ENCODE assay signal across 9 mouse cellular contexts in genomic region chr17:5310425-5310888, GRCm38 (mm10).
DNase-seq lines count a peak whose midpoint lies in the region; ATAC-seq and TF ChIP-seq lines count a peak whose summit lies in the region.
"Had no signal": no experiment of that assay in that cellular context is flagged by ENCODE, and none has a peak within 500 bp of the region (broad histone marks: within the 10 kb centered on the region; RNA-seq: fewer than 3 reads in every experiment).

No protein-coding gene starts in this region.

- TF ChIP-seq EP300 in liver, postnatal 0 days (IDR thresholded peaks at IDR 0.05; ENCODE audit: low read depth): no peak

- H3K4me2 ChIP-seq in hindbrain, embryonic 16.5 days (ENCODE audit: low read length): no peak overlapping the region
- no peak overlapping the region for H3K4me2 ChIP-seq in midbrain, embryonic 14.5 days (ENCODE audit: low read length)
- H3K4me2 ChIP-seq in liver, postnatal 0 days (ENCODE audit: low read depth, low read length): no peak overlapping the region

- peak; percentile 27 for DNase-seq in kidney, adult 2 months
- DNase-seq in kidney, postnatal 10 days: no peak
- DNase-seq in brain, embryonic 14.5 days (ENCODE audit: low read depth): peak; percentile 92
- DNase-seq in midbrain, embryonic 14.5 days: peak; percentile 50
- DNase-seq in thymus, postnatal 4 days: no peak
- DNase-seq in B cell, adult 2 months: no peak
- no peak for DNase-seq in liver, postnatal 0 days
- DNase-seq: cerebellum, postnatal 10 days had no signal

- WGBS in kidney, adult 2 months: 60% methylated on average over 11 of the region's 11 CpGs
- 50% methylated on average over 11 of the region's 11 CpGs for WGBS in hindbrain, embryonic 16.5 days
- 67% methylated on average over 11 of the region's 11 CpGs for WGBS in midbrain, embryonic 14.5 days
- WGBS in liver, postnatal 0 days (ENCODE audit: insufficient replicate concordance): 68% methylated on average over 11 of the region's 11 CpGs

- H3K9ac ChIP-seq in hindbrain, embryonic 16.5 days (ENCODE audit: low read depth, low read length): no peak overlapping the region
- H3K9ac ChIP-seq in midbrain, embryonic 14.5 days (replicated peaks; ENCODE audit: low read length): no peak overlapping the region; the same call in 1 of the 2 replicates
- H3K9ac ChIP-seq in liver, postnatal 0 days (replicated peaks): no peak overlapping the region

- H3K27me3 ChIP-seq in kidney, adult 2 months (replicated peaks; ENCODE audit: control insufficient read depth, insufficient read depth, low read length): no peaks in the 10 kb centered on the region
- H3K27me3 ChIP-seq in hindbrain, embryonic 16.5 days (replicated peaks; ENCODE audit: control insufficient read depth, insufficient read depth, low read length): no peaks in the 10 kb centered on the region
- no peaks in the 10 kb centered on the region for H3K27me3 ChIP-seq in midbrain, embryonic 14.5 days (ENCODE audit: control insufficient read depth, insufficient read depth, low read length)
- no peaks in the 10 kb centered on the region for H3K27me3 ChIP-seq in liver, postnatal 0 days (ENCODE audit: insufficient read depth, low read length)

- H3K9me3 ChIP-seq in hindbrain, embryonic 16.5 days (ENCODE audit: control insufficient read depth, low read length): no peaks in the 10 kb centered on the region
- no peaks in the 10 kb centered on the region for H3K9me3 ChIP-seq in midbrain, embryonic 14.5 days (ENCODE audit: control insufficient read depth, low read length)
- H3K9me3 ChIP-seq in liver, postnatal 0 days (ENCODE audit: low read length): no peaks in the 10 kb centered on the region

- no peak overlapping the region for H3K27ac ChIP-seq in kidney, adult 2 months (ENCODE audit: insufficient read depth, low read depth, low read length)
- peak overlapping the region; percentile 13; the same call in 1 of the 2 replicates for H3K27ac ChIP-seq in hindbrain, embryonic 16.5 days (ENCODE audit: low read depth, low read length)
- peak overlapping the region; percentile 45; the same call in 1 of the 2 replicates for H3K27ac ChIP-seq in midbrain, embryonic 14.5 days (replicated peaks; ENCODE audit: low read depth, low read length)
- no peak overlapping the region for H3K27ac ChIP-seq in liver, postnatal 0 days (ENCODE audit: low read depth)

- H3K4me1 ChIP-seq in kidney, adult 2 months (ENCODE audit: control insufficient read depth, insufficient read depth, low read length): peaks cover 21% of the 10 kb centered on the region
- peaks cover 19% of the 10 kb centered on the region for H3K4me1 ChIP-seq in hindbrain, embryonic 16.5 days (ENCODE audit: control insufficient read depth, insufficient read depth, low read depth, low read length)
- H3K4me1 ChIP-seq in midbrain, embryonic 14.5 days (ENCODE audit: control insufficient read depth, insufficient read depth, low read length): peaks cover 3% of the 10 kb centered on the region; the same call in 1 of the 2 replicates
- no peaks in the 10 kb centered on the region; the same call in 1 of the 2 replicates for H3K4me1 ChIP-seq in liver, postnatal 0 days (ENCODE audit: insufficient read depth)

- no peak for TF ChIP-seq CTCF in kidney, adult 2 months (conservative IDR thresholded peaks at IDR 0.05; ENCODE audit: insufficient read depth, insufficient read length, low read depth, low read length)
- TF ChIP-seq CTCF in brain, embryonic 14.5 days (IDR thresholded peaks at IDR 0.05; ENCODE audit: borderline replicate concordance, extremely low read depth, insufficient read depth, insufficient read length): no peak
- no peak for TF ChIP-seq CTCF in liver, postnatal 0 days (IDR thresholded peaks at IDR 0.05; ENCODE audit: low read depth)

- H3K36me3 ChIP-seq in kidney, adult 2 months (ENCODE audit: control insufficient read depth, insufficient read depth, low read length): no peaks in the 10 kb centered on the region; the same call in 1 of the 2 replicates
- 0 out of 2 replicates have a peak, but pooled peaks cover 2% of the 10 kb centered on the region for H3K36me3 ChIP-seq in hindbrain, embryonic 16.5 days (ENCODE audit: control insufficient read depth, insufficient read depth, low read length)
- H3K36me3 ChIP-seq in midbrain, embryonic 14.5 days (ENCODE audit: control insufficient read depth, insufficient read depth, low read length): peaks cover 26% of the 10 kb centered on the region
- peaks cover 33% of the 10 kb centered on the region for H3K36me3 ChIP-seq in liver, postnatal 0 days (replicated peaks; ENCODE audit: insufficient read depth, low read length)

- H3K4me3 ChIP-seq in kidney, adult 2 months (ENCODE audit: insufficient read depth, low read depth, low read length): no peak overlapping the region
- H3K4me3 ChIP-seq in hindbrain, embryonic 16.5 days (ENCODE audit: low read length): no peak overlapping the region
- no peak overlapping the region for H3K4me3 ChIP-seq in midbrain, embryonic 14.5 days (replicated peaks; ENCODE audit: low read depth, low read length)
- H3K4me3 ChIP-seq in liver, postnatal 0 days (ENCODE audit: low read depth, low read length): no peak overlapping the region

- TF ChIP-seq POLR2A in kidney, adult 2 months (IDR thresholded peaks at IDR 0.05; ENCODE audit: low read depth, low read length): no peak
- TF ChIP-seq POLR2A in brain, embryonic 14.5 days (IDR thresholded peaks at IDR 0.05; ENCODE audit: borderline replicate concordance, extremely low read depth, insufficient read depth, insufficient read length, poor library complexity, severe bottlenecking): no peak

- no peak for ATAC-seq in hindbrain, embryonic 16.5 days
- no peak for ATAC-seq in midbrain, embryonic 14.5 days (ENCODE audit: low FRiP score, low TSS enrichment)
- no peak for ATAC-seq in liver, postnatal 0 days

Comparison
In these comparisons a context has a peak if more than half of its experiments do, and no peak if none do; other contexts are left out.
1. DNase-seq: peak in kidney, adult 2 months (single experiment), brain, embryonic 14.5 days (single experiment) and midbrain, embryonic 14.5 days (single experiment); none in kidney, postnatal 10 days (single experiment), thymus, postnatal 4 days (single experiment), B cell, adult 2 months (0 of 2) and liver, postnatal 0 days (single experiment).
2. H3K27ac ChIP-seq: peak in hindbrain, embryonic 16.5 days (single experiment) and midbrain, embryonic 14.5 days (single experiment); none in kidney, adult 2 months (single experiment) and liver, postnatal 0 days (single experiment).